Comparison of ENCODE assay signal across 8 mouse cellular contexts in genomic region chr5:105792331-105792801, GRCm38 (mm10).
DNase-seq lines count a peak whose midpoint lies in the region; ATAC-seq lines count a peak whose summit lies in the region.

No protein-coding gene starts in this region.

- no peaks in the 10 kb centered on the region for H3K36me3 ChIP-seq in heart, embryonic 10.5 days
- H3K36me3 ChIP-seq in kidney, embryonic 14.5 days (ENCODE audit: control insufficient read depth, insufficient read depth, low read length): no peaks in the 10 kb centered on the region

- peak; percentile 33 for DNase-seq in urinary bladder, postnatal 14 days (ENCODE audit: low spot score)
- no peak for DNase-seq in urinary bladder, adult 2 months (ENCODE audit: low spot score)
- no peak for DNase-seq in heart, embryonic 10.5 days (ENCODE audit: low spot score)
- peak; percentile 55 for DNase-seq in lung, postnatal 36 days
- DNase-seq in frontal cortex, postnatal 14 days (ENCODE audit: low spot score in 2 of 2): no peak
- no peak for DNase-seq in left cerebral cortex, adult 18-20 months (ENCODE audit: low spot score in 2 of 2)
- no peak for DNase-seq in thymus, postnatal 10 days (ENCODE audit: low spot score in 2 of 2)

- H3K9me3 ChIP-seq in heart, embryonic 10.5 days: no peaks in the 10 kb centered on the region
- no peaks in the 10 kb centered on the region for H3K9me3 ChIP-seq in kidney, embryonic 14.5 days (ENCODE audit: control insufficient read depth, low read length)

- peak overlapping the region; percentile 79 for H3K27ac ChIP-seq in heart, embryonic 10.5 days
- H3K27ac ChIP-seq in kidney, embryonic 14.5 days (ENCODE audit: low read depth, low read length): peak overlapping the region; percentile 62

- H3K4me2 ChIP-seq in kidney, embryonic 14.5 days (replicated peaks; ENCODE audit: low read depth, low read length): peak overlapping the region; percentile 28; the same call in 1 of the 2 replicates

- H3K9ac ChIP-seq in kidney, embryonic 14.5 days (ENCODE audit: low read depth, low read length): peak overlapping the region; percentile 29; the same call in 1 of the 2 replicates

- ATAC-seq in kidney, embryonic 14.5 days (ENCODE audit: low FRiP score, low TSS enrichment): peak; percentile 11; the same call in 1 of the 2 replicates

- H3K4me1 ChIP-seq in heart, embryonic 10.5 days: peaks cover 36% of the 10 kb centered on the region
- peaks cover 61% of the 10 kb centered on the region for H3K4me1 ChIP-seq in kidney, embryonic 14.5 days (ENCODE audit: control insufficient read depth, insufficient read depth, low read length)

- 15% methylated on average over 8 of the region's 8 CpGs for WGBS in heart, embryonic 10.5 days
- WGBS in kidney, embryonic 14.5 days: 39% methylated on average over 8 of the region's 8 CpGs

- peak overlapping the region; percentile 50 for H3K4me3 ChIP-seq in heart, embryonic 10.5 days
- H3K4me3 ChIP-seq in kidney, embryonic 14.5 days (ENCODE audit: low read length): peak overlapping the region; percentile 7; the same call in 1 of the 2 replicates

- H3K27me3 ChIP-seq in heart, embryonic 10.5 days (ENCODE audit: insufficient read depth, poor library complexity, severe bottlenecking): peaks cover 48% of the 10 kb centered on the region
- H3K27me3 ChIP-seq in kidney, embryonic 14.5 days (ENCODE audit: control insufficient read depth, insufficient read depth, low read length): no peaks in the 10 kb centered on the region

Comparison
In these comparisons a context has a peak if more than half of its experiments do, and no peak if none do; other contexts are left out.
1. DNase-seq: peak in urinary bladder, postnatal 14 days (single experiment) and lung, postnatal 36 days (single experiment); none in urinary bladder, adult 2 months (single experiment), heart, embryonic 10.5 days (single experiment), frontal cortex, postnatal 14 days (0 of 2), left cerebral cortex, adult 18-20 months (0 of 2) and thymus, postnatal 10 days (0 of 2).